ENCODE assay signal across 14 mouse cellular contexts in the genomic region with DNA sequence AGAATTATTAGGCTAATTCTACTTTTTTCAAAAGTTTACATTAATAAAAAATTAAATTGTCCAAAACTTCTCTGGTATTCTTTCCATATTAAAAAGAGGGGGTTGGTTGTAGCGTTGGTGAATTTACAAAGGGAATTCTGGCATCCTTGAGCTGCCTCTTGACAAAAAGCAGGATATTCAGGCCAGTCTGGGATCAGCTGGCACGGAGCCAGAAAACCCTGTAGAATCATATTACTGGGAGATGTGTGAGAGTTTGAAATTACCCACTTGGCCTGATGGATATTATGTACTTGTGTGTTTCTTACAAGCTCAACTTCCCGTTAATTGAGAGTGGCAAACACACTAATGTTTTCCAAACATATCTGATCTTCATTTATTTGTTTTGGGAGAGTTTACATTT. TPM values are rescaled to one million over a fixed set of nuclear protein-coding genes. Genes with fewer than 3 reads are reported as not detected.
DNase-seq lines count a peak whose midpoint lies in the region; TF ChIP-seq lines count a peak whose summit lies in the region.
"Had no signal": no experiment of that assay in that cellular context is flagged by ENCODE, and none has a peak within 500 bp of the region (broad histone marks: within the 10 kb centered on the region; RNA-seq: fewer than 3 reads in every experiment).

No protein-coding gene starts in this region.

- no peaks in the 10 kb centered on the region for H3K36me3 ChIP-seq in embryonic facial prominence, embryonic 10.5 days (replicated peaks)
- H3K36me3 ChIP-seq: embryonic facial prominence, embryonic 12.5 days; forebrain, embryonic 15.5 days; hindbrain, embryonic 13.5 days had no signal

- H3K4me3 ChIP-seq in embryonic facial prominence, embryonic 10.5 days: no peak overlapping the region
- no peak overlapping the region for H3K4me3 ChIP-seq in left cerebral cortex, adult 2 months
- H3K4me3 ChIP-seq: embryonic facial prominence, embryonic 12.5 days; forebrain, embryonic 15.5 days; hindbrain, embryonic 13.5 days had no signal

- DNase-seq in embryo, embryonic 10 days (ENCODE audit: low spot score): peak; percentile 3
- DNase-seq in embryo, embryonic 9.5 days (ENCODE audit: extremely low spot score): no peak
- DNase-seq in kidney, postnatal 4 days: peak; percentile 2 to 24
- no peak for DNase-seq in kidney, adult 11 months
- peak; percentile 6 for DNase-seq in MN1 (ENCODE audit: low spot score)
- peak; percentile 48 for DNase-seq in embryonic facial prominence, embryonic 10.5 days (ENCODE audit: low spot score)
- no peak for DNase-seq in frontal cortex, postnatal 10 days (ENCODE audit: low spot score in 2 of 2)
- DNase-seq in left cerebral cortex, adult 2 months (ENCODE audit: extremely low spot score in 1 of 2, low spot score in 2 of 2): no peak
- DNase-seq: thymus, postnatal 36 days had no signal

- WGBS in embryonic facial prominence, embryonic 10.5 days: 61% methylated on average over 3 of the region's 3 CpGs

- H3K27ac ChIP-seq in embryonic facial prominence, embryonic 10.5 days (replicated peaks): no peak overlapping the region
- no peak overlapping the region for H3K27ac ChIP-seq in left cerebral cortex, adult 2 months
- H3K27ac ChIP-seq: embryonic facial prominence, embryonic 12.5 days; forebrain, embryonic 15.5 days; hindbrain, embryonic 13.5 days; macrophage had no signal

- intact Hi-C loops in left cerebral cortex, adult 2 months (cut with DNase I): no loop called here

- H3K27me3 ChIP-seq in embryonic facial prominence, embryonic 10.5 days (replicated peaks; ENCODE audit: low read depth, poor library complexity, severe bottlenecking): no peaks in the 10 kb centered on the region
- H3K27me3 ChIP-seq: embryonic facial prominence, embryonic 12.5 days; forebrain, embryonic 15.5 days; hindbrain, embryonic 13.5 days had no signal

- TF ChIP-seq CTCF in left cerebral cortex, adult 2 months (IDR thresholded peaks at IDR 0.05): no peak

- H3K4me1 ChIP-seq in embryonic facial prominence, embryonic 10.5 days: no peaks in the 10 kb centered on the region
- H3K4me1 ChIP-seq: embryonic facial prominence, embryonic 12.5 days; forebrain, embryonic 15.5 days; hindbrain, embryonic 13.5 days had no signal

- H3K9me3 ChIP-seq in embryonic facial prominence, embryonic 10.5 days: no peaks in the 10 kb centered on the region
- H3K9me3 ChIP-seq: embryonic facial prominence, embryonic 12.5 days; forebrain, embryonic 15.5 days; hindbrain, embryonic 13.5 days had no signal

RNA-seq across cellular contexts. Expression of a gene that starts 46.5 kb away (rescaled TPM):
- polyA plus RNA-seq in embryonic facial prominence, embryonic 10.5 days (2016; fragmentation: Nextera tagmentation; extraction: Ambion mirVana): 4.9 and 8.4 TPM in 2 replicates
- under 1 TPM; 0.05 to 0.14 TPM for total RNA-seq in left cerebral cortex, adult 2 months (2021)
- polyA plus RNA-seq: CD4-positive, CD25-positive, alpha-beta regulatory T cell, adult 4 months; macrophage had no signal

Comparison
In these comparisons a context has a peak if more than half of its experiments do, and no peak if none do; other contexts are left out.
1. DNase-seq: peak in embryo, embryonic 10 days (single experiment), kidney, postnatal 4 days (2 of 2), MN1 (single experiment) and embryonic facial prominence, embryonic 10.5 days (single experiment); none in embryo, embryonic 9.5 days (single experiment), kidney, adult 11 months (single experiment), frontal cortex, postnatal 10 days (0 of 2) and left cerebral cortex, adult 2 months (0 of 2).